Mouse (Mus musculus): ENCODE data around the gene Vmn1r57.
"Not testable (repeated sequence)": the region's sequence is repeated elsewhere in the genome, so short reads cannot be mapped to it uniquely, and the experiment has no call there.

The Vmn1r57 gene

GRCm38 (mm10) chr7:5218193-5218592, at the start of gene Vmn1r57:
Vmn1r57 (plus strand) TSS chr7:5218493.
- DNase-seq (ENCODE audit: low spot score in 2 of 2), result not testable (repeated sequence)

GRCm38 (mm10) chr7:5196647-5197046, 21.6 kb upstream of the Vmn1r57 start, which contains the start of gene Vmn1r56:
Vmn1r56 (minus strand) TSS chr7:5196747.
- DNase-seq (ENCODE audit: low spot score in 2 of 2), result not testable (repeated sequence)

- DNase-seq (ENCODE audit: low spot score in 2 of 2), result no peak
Observed at GRCm38 (mm10) chr7:5263051-5263450, 44.8 kb downstream of the Vmn1r57 start.

All from left cerebral cortex, adult 9 months (tissue).